Mouse (Mus musculus): ENCODE measurements at regions not wholly inside any gene's neighbourhood (a gene's known extent, or its start where the extent isn't known, plus 50 kb on each side); places are given as distances from the start of the nearest gene placed in this dataset.

DNA sequence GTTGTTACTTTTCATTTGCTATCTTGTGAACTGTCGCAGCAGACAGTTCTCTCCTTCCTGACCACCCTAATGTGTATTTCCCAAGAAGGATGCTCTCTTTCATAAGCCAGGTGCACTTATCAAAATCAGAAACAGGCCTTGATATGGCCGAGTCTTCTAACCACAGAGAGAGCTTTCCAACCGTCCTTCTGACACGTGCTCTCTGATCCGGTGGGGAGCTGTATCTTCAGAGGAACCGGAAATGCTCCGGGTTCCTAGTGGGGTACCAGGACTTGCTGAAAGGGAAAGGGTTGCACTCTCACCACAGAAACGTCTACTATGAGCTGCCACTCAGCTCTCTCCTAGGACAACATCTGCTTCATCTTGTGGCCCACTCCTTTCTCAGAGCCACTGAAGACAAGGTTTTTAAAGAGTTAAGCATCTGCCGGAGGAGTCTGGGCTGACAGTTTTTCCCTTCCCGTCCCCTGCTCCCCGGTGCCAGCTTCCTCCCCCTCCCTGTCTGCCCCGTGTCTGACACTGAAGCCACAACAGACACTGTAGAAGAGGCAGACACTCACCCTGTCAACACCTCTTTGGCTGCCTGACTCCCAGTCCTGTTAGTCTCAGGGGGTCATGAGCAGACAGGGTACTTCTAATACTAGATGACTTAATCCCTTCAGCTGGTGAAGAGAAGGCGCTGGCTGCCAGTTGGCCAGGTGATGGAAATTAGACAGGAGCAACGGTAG, 327.0 kb upstream of the Runx1 start:
- WGBS, result 33% methylated on average over 14 of the region's 14 CpGs

DNA sequence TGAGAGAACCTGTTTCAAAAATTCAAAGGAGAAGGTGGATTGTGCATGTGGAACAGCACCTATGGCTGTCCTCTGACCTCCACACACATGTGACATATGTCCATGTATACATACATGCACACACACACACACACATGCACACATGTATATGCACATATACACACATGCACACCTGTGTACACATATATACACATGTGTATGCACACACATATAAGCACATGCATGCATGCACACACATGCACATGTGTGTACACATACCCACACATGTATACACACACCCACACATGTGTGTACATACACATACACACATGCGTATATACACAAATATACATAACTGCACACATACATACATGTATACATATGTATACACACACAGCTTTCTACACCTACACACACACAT, 326.1 kb upstream of the Runx1 start:
- 0 out of 2 replicates have a peak, but pooled peaks cover 3% of the 10 kb centered on the region for H3K4me1 ChIP-seq
- ATAC-seq (replicated peaks; ENCODE audit: low FRiP score), result no peak
- H3K4me3 ChIP-seq (replicated peaks), result no peak overlapping the region
- H3K27ac ChIP-seq, result no peak overlapping the region
- no peaks in the 10 kb centered on the region for H3K9me3 ChIP-seq (replicated peaks)
- H3K27me3 ChIP-seq, result peaks cover 2% of the 10 kb centered on the region; the same call in 1 of the 2 replicates
- WGBS, result 93% methylated on average over 1 of the region's 1 CpGs
- no peak overlapping the region for H3K9ac ChIP-seq
- no peak overlapping the region for H3K4me2 ChIP-seq
- no peaks in the 10 kb centered on the region for H3K36me3 ChIP-seq

More for the DNA sequence above, 327.0 kb upstream of the Runx1 start:
- no peak overlapping the region for H3K27ac ChIP-seq
- ATAC-seq (replicated peaks; ENCODE audit: low FRiP score), result no peak
- peaks cover 2% of the 10 kb centered on the region; the same call in 1 of the 2 replicates for H3K27me3 ChIP-seq
- H3K36me3 ChIP-seq, result no peaks in the 10 kb centered on the region
- H3K4me1 ChIP-seq, result 0 out of 2 replicates have a peak, but pooled peaks cover 3% of the 10 kb centered on the region
- no peak overlapping the region for H3K4me3 ChIP-seq (replicated peaks)
- no peak overlapping the region for H3K4me2 ChIP-seq
- H3K9me3 ChIP-seq (replicated peaks), result no peaks in the 10 kb centered on the region
- H3K9ac ChIP-seq, result no peak overlapping the region

DNA sequence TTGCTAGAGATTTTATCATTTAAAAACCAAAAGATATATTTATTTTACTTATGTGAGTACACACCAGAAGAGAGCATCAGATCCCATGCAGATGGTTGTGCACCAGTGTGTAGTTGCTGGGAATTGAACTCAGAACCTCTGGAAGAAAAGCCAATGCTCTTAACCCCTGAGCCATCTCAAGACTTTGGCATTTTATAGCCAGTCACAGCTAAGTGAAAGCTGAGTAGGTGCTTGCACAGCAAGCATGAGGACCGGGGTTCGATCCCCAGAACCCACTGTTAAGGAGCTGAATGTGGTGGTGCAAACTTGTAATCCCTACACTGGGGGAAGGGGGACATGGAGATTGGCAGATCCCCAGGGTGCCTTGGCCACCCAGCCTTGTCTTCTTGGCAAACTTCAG, 325.7 kb upstream of the Runx1 start:
- ATAC-seq (replicated peaks; ENCODE audit: low FRiP score), result no peak
- 98% methylated on average over 2 of the region's 2 CpGs for WGBS

DNA sequence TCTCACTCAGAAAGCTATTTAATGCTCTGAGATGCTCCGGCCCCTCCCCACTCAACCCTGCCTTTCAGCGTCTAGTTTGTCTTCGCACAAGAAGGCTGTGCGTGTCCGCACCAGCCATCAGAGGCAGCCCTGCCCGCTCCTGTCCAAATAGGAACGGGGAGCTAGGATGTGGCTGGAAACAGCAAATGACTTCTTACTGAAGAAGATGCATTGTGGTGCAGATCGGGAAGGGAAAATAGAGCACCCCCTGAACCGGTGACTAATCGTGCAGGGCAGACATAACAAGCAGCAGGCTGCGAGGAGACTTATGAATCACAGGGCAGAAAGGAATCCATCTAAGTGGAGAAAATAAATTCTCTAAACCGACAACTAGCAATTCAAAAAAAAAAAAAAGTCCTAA, 324.5 kb upstream of the Runx1 start:
- H3K27me3 ChIP-seq, result peaks cover 2% of the 10 kb centered on the region; the same call in 1 of the 2 replicates
- no peak overlapping the region for H3K4me3 ChIP-seq (replicated peaks)
- 0 out of 2 replicates have a peak, but pooled peaks cover 3% of the 10 kb centered on the region for H3K4me1 ChIP-seq
- H3K9ac ChIP-seq, result no peak overlapping the region
- H3K9me3 ChIP-seq (replicated peaks), result no peaks in the 10 kb centered on the region
- no peak overlapping the region for H3K27ac ChIP-seq
- 66% methylated on average over 12 of the region's 12 CpGs for WGBS
- H3K4me2 ChIP-seq, result no peak overlapping the region
- H3K36me3 ChIP-seq, result no peaks in the 10 kb centered on the region
- ATAC-seq (replicated peaks; ENCODE audit: low FRiP score), result no peak

More for the DNA sequence above, 325.7 kb upstream of the Runx1 start:
- Histone ChIP-seq H3K9me3 (replicated peaks) (no peaks in the 10 kb centered on the region), H3K4me2 (no peak overlapping the region), H3K4me3 (replicated peaks) (no peak overlapping the region), H3K4me1 (0 out of 2 replicates have a peak, but pooled peaks cover 3% of the 10 kb centered on the region), H3K36me3 (no peaks in the 10 kb centered on the region), H3K9ac (no peak overlapping the region), H3K27ac (no peak overlapping the region), H3K27me3 (peaks cover 2% of the 10 kb centered on the region; the same call in 1 of the 2 replicates)

DNA sequence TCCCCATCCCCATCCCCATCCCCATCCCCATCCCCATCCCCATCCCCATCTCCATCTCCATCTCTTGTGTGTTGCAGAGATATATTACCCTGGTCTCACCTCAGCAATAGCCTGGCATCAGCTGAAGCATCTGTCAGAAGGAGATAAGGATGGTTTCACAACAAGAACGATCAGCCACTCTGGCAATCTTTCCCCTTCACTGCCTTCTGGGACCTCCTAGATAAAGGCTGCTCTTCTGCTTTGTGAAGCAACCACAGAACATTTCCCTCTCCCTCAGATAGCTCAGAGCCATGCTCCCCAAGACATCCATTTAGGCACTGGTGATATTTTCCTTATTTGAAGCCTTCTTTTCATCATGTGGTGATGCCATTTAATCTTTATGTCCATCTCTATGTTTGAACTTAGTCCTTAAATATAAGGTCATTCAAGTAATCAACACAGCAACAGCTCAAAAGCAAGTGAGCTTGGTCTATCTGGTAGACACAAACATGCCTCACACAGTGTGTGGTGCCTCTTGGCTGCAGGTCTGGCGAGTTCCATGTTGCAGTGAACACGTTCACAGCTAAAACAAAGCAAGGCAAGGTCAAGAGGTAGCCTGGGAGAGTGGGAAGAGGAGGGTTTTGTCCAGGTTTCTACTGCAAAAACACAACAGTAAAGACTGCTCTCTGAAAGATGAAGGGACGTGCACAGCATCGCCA, 321.7 kb upstream of the Runx1 start:
- H3K4me3 ChIP-seq (replicated peaks), result no peak overlapping the region
- WGBS, result 75% methylated on average over 5 of the region's 5 CpGs
- no peak overlapping the region for H3K9ac ChIP-seq
- no peaks in the 10 kb centered on the region for H3K4me1 ChIP-seq
- peaks cover 2% of the 10 kb centered on the region; the same call in 1 of the 2 replicates for H3K27me3 ChIP-seq
- no peak overlapping the region for H3K27ac ChIP-seq
- no peak overlapping the region for H3K4me2 ChIP-seq
- ATAC-seq (replicated peaks; ENCODE audit: low FRiP score), result peak; percentile 25; the same call in 1 of the 2 replicates
- H3K36me3 ChIP-seq, result no peaks in the 10 kb centered on the region
- no peaks in the 10 kb centered on the region for H3K9me3 ChIP-seq (replicated peaks)

DNA sequence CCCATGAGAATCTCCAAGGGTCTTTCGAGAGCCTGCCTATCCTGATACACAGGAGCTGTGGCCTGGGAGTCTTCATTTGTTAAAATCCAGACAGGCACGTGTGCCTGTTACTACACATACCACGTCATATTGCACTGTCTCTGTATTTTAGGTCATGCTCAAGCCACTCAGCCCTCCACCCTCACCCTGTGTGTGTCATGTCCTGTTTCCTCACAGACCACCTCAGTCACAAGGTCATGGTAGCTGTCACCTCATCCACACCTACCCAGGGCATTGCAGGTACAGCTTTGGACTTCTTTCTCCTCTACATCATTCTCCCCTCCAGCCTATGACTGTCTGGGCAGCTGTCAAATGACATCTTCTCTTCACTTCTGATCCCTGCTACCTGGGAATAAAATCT, 320.9 kb upstream of the Runx1 start:
- H3K4me3 ChIP-seq (replicated peaks), result no peak overlapping the region
- no peaks in the 10 kb centered on the region for H3K4me1 ChIP-seq
- 78% methylated on average over 3 of the region's 3 CpGs for WGBS
- no peaks in the 10 kb centered on the region for H3K36me3 ChIP-seq
- no peak overlapping the region for H3K9ac ChIP-seq
- H3K27ac ChIP-seq, result no peak overlapping the region
- ATAC-seq (replicated peaks; ENCODE audit: low FRiP score), result no peak
- no peaks in the 10 kb centered on the region for H3K9me3 ChIP-seq (replicated peaks)
- H3K4me2 ChIP-seq, result no peak overlapping the region
- H3K27me3 ChIP-seq, result peaks cover 2% of the 10 kb centered on the region; the same call in 1 of the 2 replicates

DNA sequence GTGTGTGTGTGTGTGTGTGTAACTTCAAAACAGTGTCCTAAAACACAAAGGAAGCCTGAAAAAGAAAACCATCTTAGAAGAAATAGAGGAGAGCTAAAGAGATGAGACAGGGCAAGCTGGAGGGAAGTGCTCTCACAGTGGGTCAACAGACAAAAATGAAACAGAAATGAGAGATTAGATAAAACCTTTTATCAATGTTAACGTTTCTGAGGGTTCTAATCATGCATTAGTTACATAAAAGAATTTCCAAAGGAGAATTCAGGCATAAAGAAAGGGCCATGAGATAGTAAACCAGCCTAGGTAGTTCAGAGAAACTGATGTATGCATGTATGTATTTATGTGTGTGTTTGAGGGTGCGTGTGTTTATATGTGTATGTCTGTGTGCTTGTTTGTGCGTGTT, 319.7 kb upstream of the Runx1 start:
- Histone ChIP-seq H3K27me3 (peaks cover 4% of the 10 kb centered on the region; the same call in 1 of the 2 replicates), H3K9ac (no peak overlapping the region), H3K4me3 (replicated peaks) (no peak overlapping the region), H3K9me3 (replicated peaks) (no peaks in the 10 kb centered on the region), H3K4me2 (no peak overlapping the region), H3K36me3 (no peaks in the 10 kb centered on the region), H3K27ac (no peak overlapping the region), H3K4me1 (no peaks in the 10 kb centered on the region)
- no peak for ATAC-seq (replicated peaks; ENCODE audit: low FRiP score)
- WGBS, result 79% methylated on average over 3 of the region's 3 CpGs

DNA sequence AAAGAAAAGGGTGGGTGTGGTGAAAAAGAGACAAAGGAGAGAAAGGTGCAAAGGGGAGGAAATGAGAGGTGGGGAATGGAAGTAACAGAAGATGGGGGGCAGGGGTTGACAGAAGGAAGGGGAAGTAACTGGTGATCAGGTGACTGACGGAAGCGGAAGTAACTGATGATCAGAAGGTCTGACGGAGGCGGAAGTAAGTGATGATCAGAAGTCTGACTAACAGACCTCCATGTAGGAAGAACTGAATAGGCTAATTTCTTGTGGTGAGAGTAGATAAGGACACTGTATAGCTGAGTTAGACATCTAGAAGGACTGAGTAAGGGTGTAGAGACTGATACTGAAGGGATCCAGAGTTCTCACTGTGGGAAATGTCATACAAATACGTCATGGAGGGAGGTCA, 318.1 kb upstream of the Runx1 start:
- Histone ChIP-seq H3K27ac (no peak overlapping the region), H3K4me2 (no peak overlapping the region), H3K9ac (no peak overlapping the region), H3K4me1 (no peaks in the 10 kb centered on the region), H3K36me3 (no peaks in the 10 kb centered on the region), H3K9me3 (replicated peaks) (no peaks in the 10 kb centered on the region), H3K27me3 (peaks cover 5% of the 10 kb centered on the region; the same call in 1 of the 2 replicates), H3K4me3 (replicated peaks) (no peak overlapping the region)
- ATAC-seq (replicated peaks; ENCODE audit: low FRiP score), result no peak
- 88% methylated on average over 5 of the region's 5 CpGs for WGBS

DNA sequence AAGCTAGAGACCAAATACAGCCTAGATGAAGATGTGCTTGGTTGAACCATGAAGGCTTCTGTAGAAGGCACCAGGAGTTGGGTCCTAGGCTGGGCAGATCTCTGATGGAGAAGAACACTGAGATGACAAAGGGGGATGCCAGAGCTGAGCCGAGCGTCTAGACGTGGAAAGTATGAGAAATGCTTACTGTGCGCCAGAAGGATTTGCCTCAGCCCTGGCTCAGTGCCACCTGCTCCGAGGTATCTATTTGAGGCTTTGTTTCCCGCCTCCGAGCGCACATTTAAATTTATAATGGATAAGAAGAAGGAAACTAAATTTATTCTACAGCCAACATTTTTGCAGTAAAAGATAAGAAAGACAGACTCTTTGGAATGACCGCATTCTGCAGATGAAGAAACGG, 317.2 kb upstream of the Runx1 start:
- no peak overlapping the region for H3K4me3 ChIP-seq (replicated peaks)
- H3K36me3 ChIP-seq, result no peaks in the 10 kb centered on the region
- WGBS, result 80% methylated on average over 10 of the region's 10 CpGs
- H3K9me3 ChIP-seq (replicated peaks), result no peaks in the 10 kb centered on the region
- H3K27ac ChIP-seq, result no peak overlapping the region
- H3K9ac ChIP-seq, result no peak overlapping the region
- 0 out of 2 replicates have a peak, but pooled peaks cover 7% of the 10 kb centered on the region for H3K27me3 ChIP-seq
- no peaks in the 10 kb centered on the region for H3K4me1 ChIP-seq
- no peak overlapping the region for H3K4me2 ChIP-seq
- no peak for ATAC-seq (replicated peaks; ENCODE audit: low FRiP score)

DNA sequence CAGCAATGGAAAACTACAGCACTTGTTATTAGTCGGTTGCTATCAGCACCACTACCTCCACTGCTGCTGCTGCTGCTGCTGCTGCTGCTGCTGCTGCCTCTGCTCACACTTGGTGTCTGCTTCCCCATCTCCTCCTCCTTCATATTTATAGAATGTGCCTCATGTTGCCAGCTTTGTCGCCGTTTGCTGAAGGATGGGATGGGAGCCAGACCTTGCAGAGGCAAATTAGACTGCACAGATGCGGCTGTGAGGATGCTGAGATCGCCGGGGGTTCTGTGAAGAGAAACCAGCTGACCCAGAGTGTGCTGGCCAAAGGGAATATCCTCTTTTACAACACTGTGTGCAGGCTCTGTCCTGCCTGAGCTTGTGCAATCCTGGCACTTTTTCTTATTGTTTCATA, 316.0 kb upstream of the Runx1 start:
- Histone ChIP-seq H3K4me2 (no peak overlapping the region), H3K9me3 (replicated peaks) (no peaks in the 10 kb centered on the region), H3K9ac (no peak overlapping the region), H3K4me3 (replicated peaks) (no peak overlapping the region), H3K36me3 (no peaks in the 10 kb centered on the region), H3K4me1 (no peaks in the 10 kb centered on the region), H3K27me3 (0 out of 2 replicates have a peak, but pooled peaks cover 7% of the 10 kb centered on the region), H3K27ac (no peak overlapping the region)
- 88% methylated on average over 6 of the region's 6 CpGs for WGBS
- no peak for ATAC-seq (replicated peaks; ENCODE audit: low FRiP score)

DNA sequence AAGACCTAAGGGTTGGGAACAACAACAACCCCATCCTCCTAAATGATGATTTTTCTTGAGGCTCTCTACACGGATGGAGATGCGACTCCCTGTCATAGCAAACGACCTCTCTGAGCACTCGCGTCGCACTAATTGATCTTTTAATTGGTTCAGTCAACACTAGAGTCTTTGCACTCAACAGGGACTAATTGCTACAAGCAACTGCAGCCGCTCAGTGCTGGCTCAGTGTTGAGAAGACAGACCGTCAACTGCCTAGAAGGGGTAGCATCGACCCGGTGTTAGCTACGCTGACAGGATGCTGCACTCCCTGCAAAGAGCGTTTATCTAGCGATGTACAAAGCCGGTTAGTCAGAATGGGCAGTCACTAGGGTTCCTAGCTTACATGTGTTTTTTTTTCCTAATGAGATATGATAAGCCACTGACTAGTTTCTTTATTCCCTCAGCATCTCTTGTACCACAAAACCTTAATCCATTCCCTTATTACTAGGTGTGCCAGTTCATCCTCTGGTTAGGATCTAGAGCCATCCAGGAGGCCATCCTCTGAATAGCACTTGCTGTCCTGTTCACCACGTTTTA, 314.7 kb upstream of the Runx1 start:
- Histone ChIP-seq H3K9me3 (replicated peaks) (no peaks in the 10 kb centered on the region), H3K4me3 (replicated peaks) (no peak overlapping the region), H3K27me3 (0 out of 2 replicates have a peak, but pooled peaks cover 7% of the 10 kb centered on the region), H3K4me2 (no peak overlapping the region), H3K4me1 (no peaks in the 10 kb centered on the region), H3K36me3 (no peaks in the 10 kb centered on the region), H3K27ac (no peak overlapping the region), H3K9ac (no peak overlapping the region)
- WGBS, result 55% methylated on average over 15 of the region's 15 CpGs
- ATAC-seq (replicated peaks; ENCODE audit: low FRiP score), result no peak

DNA sequence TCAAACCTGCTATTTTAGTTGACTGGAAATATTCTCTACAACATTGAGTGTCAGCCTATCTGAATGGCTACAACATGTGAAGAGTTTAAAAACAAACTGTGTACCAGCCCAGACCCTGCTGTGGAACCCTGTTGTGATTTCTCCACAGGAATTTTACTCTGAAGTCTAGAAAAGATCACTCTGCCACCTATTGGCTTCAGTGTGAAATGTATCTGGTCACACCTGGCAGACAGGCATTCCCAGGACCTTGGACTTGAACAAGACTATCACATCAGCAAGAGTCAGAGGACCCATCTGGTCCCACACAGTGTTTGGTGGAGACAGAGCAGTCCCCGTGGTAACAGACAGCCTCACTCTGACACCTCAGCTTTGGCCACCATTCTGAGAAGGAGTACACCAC, 311.3 kb upstream of the Runx1 start:
- Histone ChIP-seq H3K27me3 (0 out of 2 replicates have a peak, but pooled peaks cover 7% of the 10 kb centered on the region), H3K4me3 (replicated peaks) (no peak overlapping the region), H3K4me1 (no peaks in the 10 kb centered on the region), H3K4me2 (no peak overlapping the region), H3K9ac (no peak overlapping the region), H3K36me3 (no peaks in the 10 kb centered on the region), H3K27ac (no peak overlapping the region), H3K9me3 (replicated peaks) (no peaks in the 10 kb centered on the region)
- WGBS, result 56% methylated on average over 1 of the region's 1 CpGs
- no peak; the same call in 1 of the 2 replicates for ATAC-seq (replicated peaks; ENCODE audit: low FRiP score)

All from kidney, embryonic 15.5 days (tissue).